Mouse (Mus musculus) urinary bladder, postnatal 14 days (tissue): ENCODE results near the gene Psmg3.

ENCODE experiments used
- DNase-seq: peaks from one replicate; pipeline ENCODE4 v3.0.0; 2021; ENCODE audit warnings: low spot score

Psmg3 gene

DNA sequence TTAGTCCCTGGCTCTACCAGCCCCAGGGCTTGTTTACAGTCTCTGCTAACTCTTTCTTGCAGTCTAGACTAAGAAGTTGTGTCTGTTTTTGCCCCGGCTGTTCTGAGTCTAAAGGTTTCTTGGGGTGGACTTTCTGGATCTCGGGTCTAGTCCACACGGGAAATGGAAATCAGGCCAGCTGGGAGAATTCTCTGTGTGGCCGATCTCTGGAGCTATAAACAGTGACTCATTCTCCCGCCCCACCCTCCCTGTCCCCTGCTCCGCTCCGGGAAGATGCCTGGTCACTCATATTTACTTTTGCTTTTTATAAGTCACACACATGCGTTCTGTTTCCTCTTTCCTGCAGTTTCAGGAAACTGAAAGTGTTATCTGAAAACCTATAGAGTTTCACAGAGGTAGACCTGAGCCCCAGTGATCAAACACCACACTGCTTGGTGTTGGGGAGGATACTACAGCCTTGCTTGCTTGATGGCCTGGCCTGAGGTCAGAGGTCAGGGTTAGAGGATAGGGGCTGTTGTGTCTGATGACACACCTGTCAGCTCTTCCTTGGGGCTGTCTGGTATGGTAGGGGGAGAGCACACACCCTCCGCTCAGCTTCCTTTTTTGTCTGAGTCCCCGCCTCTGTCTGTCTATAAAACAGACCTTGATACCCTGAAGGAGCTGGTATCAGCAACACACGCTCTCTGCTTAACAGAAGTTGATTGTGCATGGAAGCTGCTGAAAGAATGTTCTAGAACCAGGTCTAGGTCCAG lies 33.2 kb downstream of the Psmg3 start:
- peak; percentile 66 for DNase-seq

DNA sequence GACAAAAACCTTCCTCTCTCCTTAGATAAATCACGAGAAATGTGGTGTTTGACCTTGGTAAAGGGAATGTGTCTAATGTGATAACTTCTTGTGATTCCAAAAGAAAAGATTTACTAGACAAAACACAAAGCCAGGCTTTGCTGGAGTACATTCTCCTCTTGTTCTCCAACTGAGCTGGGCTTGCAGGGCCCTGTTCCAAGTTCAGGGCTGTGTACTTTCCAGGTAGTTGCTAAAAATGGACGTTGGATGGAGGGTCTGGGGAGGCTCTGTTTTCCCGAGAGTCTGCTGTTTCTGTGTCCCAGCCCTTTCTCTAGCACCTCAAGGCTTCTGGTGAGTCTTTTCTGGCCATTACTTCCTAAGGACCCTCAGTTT lies 33.7 kb downstream of the Psmg3 start:
- DNase-seq = no peak

DNA sequence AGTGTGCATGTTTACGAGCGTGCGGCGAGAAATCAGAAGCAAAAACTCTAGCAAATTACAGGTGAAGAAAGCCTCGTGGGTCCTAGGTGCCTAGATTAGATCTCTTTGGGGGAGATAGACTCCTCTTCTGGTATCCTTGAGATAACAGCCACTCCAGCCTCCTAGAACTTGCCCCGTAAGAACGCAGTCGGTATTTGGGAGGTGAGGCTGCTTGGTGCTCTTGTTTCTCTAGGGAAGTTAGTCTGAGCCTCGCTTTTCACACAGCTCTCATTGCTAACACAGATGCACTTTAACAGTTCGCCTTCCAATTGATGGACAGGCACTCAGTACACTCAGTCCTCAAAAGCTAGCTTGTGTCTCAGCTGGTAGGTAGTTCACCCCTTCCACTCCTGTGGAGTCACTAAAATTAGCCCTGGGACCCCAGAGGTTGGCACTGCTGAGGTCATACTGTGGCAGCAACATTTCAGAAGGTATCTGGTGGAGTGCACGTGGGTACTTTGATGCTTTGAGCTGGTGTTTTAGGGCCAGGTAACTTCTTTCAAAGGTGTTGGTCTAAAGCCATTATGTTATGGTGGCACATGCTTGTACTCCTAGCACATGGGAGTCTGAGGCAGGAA lies 34.4 kb downstream of the Psmg3 start:
- DNase-seq = no peak

DNA sequence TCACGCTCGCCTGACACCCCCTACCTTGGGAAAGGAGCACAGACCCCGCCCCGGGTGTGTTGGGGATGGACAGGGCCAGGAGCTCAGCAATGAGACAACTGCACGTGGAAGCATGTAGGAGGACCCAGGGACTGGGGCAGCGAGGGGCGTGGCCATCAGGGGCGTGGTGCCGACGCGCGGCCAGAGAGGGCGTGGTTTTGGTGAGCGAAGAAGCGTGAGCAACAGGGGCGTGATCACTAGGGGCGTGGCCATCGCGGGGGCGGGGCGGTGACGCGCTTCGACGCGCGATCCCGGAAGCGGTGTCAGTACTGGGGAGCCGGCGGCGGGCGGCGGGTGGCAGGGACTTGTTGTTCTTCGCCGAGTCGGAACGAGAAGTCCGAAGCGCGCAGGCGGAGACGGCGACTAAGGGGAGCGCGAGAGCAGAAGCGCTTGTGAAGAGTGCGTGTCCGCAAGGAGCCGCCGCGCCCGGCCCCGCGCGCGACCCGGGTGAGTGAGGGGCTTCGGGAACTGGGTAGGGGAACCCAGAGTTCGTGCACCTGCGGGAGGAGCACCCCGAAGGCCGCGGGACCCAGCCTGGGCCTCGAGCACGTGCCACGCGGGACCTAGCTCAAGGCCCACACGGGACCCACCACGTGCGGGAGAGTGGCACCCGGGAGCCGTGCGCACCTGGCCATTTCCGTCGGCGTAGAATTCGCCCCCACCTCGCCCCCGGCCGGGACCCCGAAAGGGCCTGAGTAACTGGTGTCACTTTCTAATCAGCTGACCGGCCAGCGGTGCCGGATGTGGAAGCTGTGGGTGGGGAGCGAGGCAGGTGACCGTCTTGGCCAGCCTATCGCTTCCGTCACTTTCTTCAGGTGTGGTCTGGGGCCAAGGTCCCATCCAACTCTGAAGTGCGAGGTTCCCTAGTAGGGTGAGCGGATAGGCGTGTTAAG lies 35.2 kb downstream of the Psmg3 start, which contains the start of gene Mafk:
Mafk (plus strand) TSS at position 287 of the 932 bp plus-strand sequence.
- DNase-seq = peak; percentile 98

DNA sequence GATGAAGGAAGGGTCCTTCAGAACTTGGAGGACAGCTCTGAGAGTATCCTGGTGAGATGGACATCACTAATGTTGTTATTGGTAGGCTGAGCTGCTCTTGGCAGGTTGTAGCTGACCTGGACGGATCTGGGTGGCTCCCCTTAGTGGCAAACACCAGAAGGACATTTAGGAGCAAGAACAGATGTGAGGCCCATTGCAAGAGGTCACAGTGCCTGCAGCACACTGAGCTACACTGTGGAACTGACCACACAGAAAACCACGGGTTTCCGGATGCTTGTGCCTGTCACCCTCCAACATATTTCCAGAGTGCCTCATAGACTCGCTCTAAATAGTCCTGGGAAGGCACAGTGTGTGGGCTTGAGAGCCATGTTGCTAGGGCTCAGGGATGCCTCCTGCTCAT lies 37.2 kb downstream of the Psmg3 start:
- DNase-seq = no peak

DNA sequence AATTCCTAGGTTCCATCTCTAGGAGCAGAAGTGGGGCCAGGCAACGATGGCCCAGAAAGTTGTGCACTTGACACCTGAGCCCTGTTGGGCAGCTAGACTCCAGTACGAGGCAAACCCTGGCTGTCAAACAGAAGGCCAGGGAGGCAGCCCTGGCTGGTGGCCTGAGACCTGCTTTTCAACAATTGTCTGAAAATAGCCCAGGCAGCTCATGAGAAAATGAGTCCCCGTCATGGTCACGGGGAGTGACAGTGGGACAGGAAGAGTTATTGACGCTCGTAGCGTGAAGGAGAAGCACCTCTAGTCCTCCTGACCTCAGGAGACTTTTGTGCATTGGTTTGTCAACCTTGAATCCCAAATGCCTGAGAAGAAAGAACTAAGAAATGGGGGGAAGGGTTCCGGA lies 45.3 kb downstream of the Psmg3 start:
- DNase-seq = no peak

DNA sequence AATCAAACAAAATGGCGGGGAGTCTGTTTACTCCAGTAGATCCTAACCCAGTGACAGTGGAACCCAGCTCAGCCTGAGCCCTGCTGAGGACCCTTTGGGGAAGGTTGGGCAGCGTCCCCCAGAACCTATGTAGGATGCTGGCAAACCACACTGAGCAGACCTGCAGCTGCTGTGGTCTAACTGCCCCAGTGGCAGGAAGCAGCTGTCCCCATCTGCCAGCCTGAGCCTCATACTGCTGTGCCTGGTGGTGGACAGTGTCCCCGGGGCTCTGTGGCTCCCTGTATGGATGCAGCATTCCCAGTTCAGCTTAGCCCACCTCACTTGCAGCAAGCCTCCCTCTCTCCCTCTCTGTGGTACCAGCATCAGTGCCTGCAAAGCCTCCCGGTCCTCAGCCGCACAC lies 49.7 kb downstream of the Psmg3 start:
- DNase-seq = no peak

DNA sequence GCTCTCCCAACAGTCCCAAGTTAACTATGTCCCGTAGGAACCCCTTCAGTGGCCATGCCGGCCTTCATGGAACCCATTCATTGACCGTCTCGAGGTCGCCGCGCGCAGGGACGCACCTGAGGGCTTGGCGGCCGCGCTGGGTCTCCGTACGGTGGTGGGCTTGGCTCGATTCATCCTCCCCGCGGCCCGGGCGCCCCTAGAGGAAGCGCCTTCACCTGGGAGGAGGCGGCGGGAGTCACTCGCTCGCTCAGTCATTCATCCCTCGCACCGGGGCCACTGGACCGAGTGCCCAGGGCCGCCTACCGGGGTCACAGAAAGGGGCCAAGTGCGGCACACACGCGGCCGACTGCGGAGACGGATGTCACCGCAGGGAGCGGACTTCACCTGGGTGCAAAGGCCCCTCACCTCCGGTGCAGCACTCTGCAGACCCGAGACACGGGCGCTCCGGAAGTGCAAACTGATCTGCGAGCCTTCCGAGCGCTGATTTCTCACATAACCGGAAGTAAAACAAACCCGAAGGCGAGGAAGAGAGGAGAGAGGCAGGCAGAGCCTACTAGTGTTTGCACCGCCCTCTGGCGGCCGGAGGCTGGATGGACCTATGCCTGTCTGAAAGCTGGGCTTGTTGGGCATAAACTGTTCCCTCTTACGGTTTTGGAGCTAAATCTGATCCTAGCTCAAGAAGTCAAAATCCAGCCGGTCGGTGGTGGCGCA lies 51.3 kb downstream of the Psmg3 start, which contains the start of gene Ints1:
Ints1 (minus strand) TSS at position 459 of the 711 bp plus-strand sequence.
- DNase-seq = peak; percentile 97
